Mouse (Mus musculus) olfactory bulb, adult 2 months (tissue): ENCODE data around the gene Nt5c2.

Experiments
- CTCF ChIP-seq: fragments of 200-500 bp; IDR thresholded peaks from 2 replicates; pipeline ENCODE4 v1.5.1; 2012; ENCODE audit warnings: low read depth, mild to moderate bottlenecking, low read length, moderate library complexity; ENCODE audit not compliant: insufficient read depth
- POLR2A ChIP-seq: fragments of 200-500 bp; IDR thresholded peaks from 2 replicates; pipeline ENCODE4 v1.6.1; 2012; ENCODE audit warnings: mild to moderate bottlenecking, low read depth, low read length, moderate library complexity; ENCODE audit not compliant: insufficient read depth

DNA sequence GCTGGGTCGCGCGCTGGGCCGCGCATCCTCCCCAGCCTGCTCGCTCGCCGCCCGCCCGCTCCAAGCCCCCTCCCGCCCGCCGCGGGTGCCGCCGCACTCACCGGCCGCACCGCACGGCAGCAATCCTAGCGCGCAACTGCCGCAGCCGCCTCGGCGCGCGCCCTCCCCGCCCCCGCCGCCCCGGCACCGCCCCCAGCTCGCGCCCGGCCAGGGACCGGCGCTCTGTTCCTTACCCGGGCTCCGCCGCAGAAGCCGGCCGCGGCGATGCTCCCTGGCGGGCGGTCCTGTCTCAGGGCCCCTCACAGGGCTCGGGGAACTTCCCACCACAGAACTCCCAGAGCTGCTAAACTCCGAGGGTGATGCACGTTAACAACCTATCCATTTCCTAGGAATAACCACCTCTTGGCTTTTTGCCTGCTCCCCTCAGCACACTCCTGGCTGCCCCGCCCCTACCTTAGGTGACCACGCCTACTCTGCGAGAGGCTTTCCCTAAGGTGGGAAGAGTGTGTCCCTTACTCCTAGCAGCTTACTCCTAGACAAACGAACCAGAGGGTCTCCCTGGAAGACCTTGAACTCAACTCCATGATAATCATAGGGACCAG, 52.7 kb downstream of the Nt5c2 start:
- TF ChIP-seq POLR2A (no peak), CTCF (no peak)
